Comparison of ENCODE assay signal across 8 mouse cellular contexts in genomic region chr4:47473968-47474729, GRCm38 (mm10). TPM values are rescaled to one million over a fixed set of nuclear protein-coding genes. Genes with fewer than 3 reads are reported as not detected.
A peak's percentile ranks its signal among the peaks of the same experiment; 100 is the strongest.
DNase-seq lines count a peak whose midpoint lies in the region; ATAC-seq and TF ChIP-seq lines count a peak whose summit lies in the region.

TSS of gene Alg2 (minus strand) at chr4:47474333.
TSS of gene Sec61b (plus strand) at chr4:47474658.

- peak; percentile 94 for TF ChIP-seq EP300 in lung, postnatal 0 days (IDR thresholded peaks at IDR 0.05)

- peak; percentile 98 for ATAC-seq in frontal cortex, adult (ENCODE audit: low TSS enrichment)
- ATAC-seq in lung, postnatal 0 days: peak; percentile 99

- H3K4me1 ChIP-seq in hindbrain, embryonic 10.5 days (replicated peaks): peaks cover 25% of the 10 kb centered on the region
- peaks cover 3% of the 10 kb centered on the region; the same call in 1 of the 2 replicates for H3K4me1 ChIP-seq in lung, postnatal 0 days (ENCODE audit: insufficient read depth, low read depth, low read length)

- H3K36me3 ChIP-seq in hindbrain, embryonic 10.5 days: peaks cover 66% of the 10 kb centered on the region
- peaks cover 26% of the 10 kb centered on the region for H3K36me3 ChIP-seq in lung, postnatal 0 days (ENCODE audit: insufficient read depth, low read length)

- TF ChIP-seq CTCF in lung, postnatal 0 days (IDR thresholded peaks at IDR 0.05): no peak; the same call in 1 of the 2 replicates

- H3K4me3 ChIP-seq in hindbrain, embryonic 10.5 days: peak within 1 kb of the TSS; percentile 77
- peak within 1 kb of the TSS; percentile 79 for H3K4me3 ChIP-seq in lung, postnatal 0 days (ENCODE audit: low read depth, low read length)

- WGBS in hindbrain, embryonic 10.5 days: under 1% methylated on average over 58 of the region's 58 CpGs
- under 1% methylated on average over 56 of the region's 58 CpGs for WGBS in lung, postnatal 0 days

- H3K9ac ChIP-seq in lung, postnatal 0 days (replicated peaks; ENCODE audit: low read depth): peak within 1 kb of the TSS; percentile 62

- no peaks in the 10 kb centered on the region for H3K27me3 ChIP-seq in hindbrain, embryonic 10.5 days (ENCODE audit: insufficient read depth, poor library complexity, severe bottlenecking)
- no peaks in the 10 kb centered on the region for H3K27me3 ChIP-seq in lung, postnatal 0 days (replicated peaks; ENCODE audit: insufficient read depth, low read length)

- peak; percentile 97 for DNase-seq in MN1 (ENCODE audit: low spot score)
- DNase-seq in cerebellum, adult 9-10 months: peak; percentile 99
- peak; percentile 97 for DNase-seq in hindbrain, embryonic 10.5 days (ENCODE audit: low spot score)
- DNase-seq in layer of hippocampus, adult 9-11 months: peak; percentile 98
- peak; percentile 100 for DNase-seq in lung, postnatal 0 days (ENCODE audit: low spot score)
- peak; percentile 88 for DNase-seq in ovary, postnatal 14 days (ENCODE audit: low spot score)
- DNase-seq in thymus, postnatal 14 days: peak; percentile 98

- H3K4me2 ChIP-seq in lung, postnatal 0 days (replicated peaks; ENCODE audit: low read depth, low read length): peak within 1 kb of the TSS; percentile 63

- H3K27ac ChIP-seq in hindbrain, embryonic 10.5 days: peak within 1 kb of the TSS; percentile 94
- H3K27ac ChIP-seq in lung, postnatal 0 days (ENCODE audit: low read length): peak within 1 kb of the TSS; percentile 83

- H3K9me3 ChIP-seq in hindbrain, embryonic 10.5 days: peaks cover 10% of the 10 kb centered on the region; the same call in 1 of the 2 replicates
- H3K9me3 ChIP-seq in lung, postnatal 0 days (ENCODE audit: low read length): no peaks in the 10 kb centered on the region

RNA-seq across cellular contexts. Expression of gene Alg2, which starts in this region (rescaled TPM):
- 94.9 and 120 TPM in 2 replicates for polyA plus RNA-seq in hindbrain, embryonic 10.5 days (2016; fragmentation: Nextera tagmentation; extraction: Ambion mirVana)
- 21.2 and 21.9 TPM in 2 replicates for polyA plus RNA-seq in lung, postnatal 0 days (2015; fragmentation: Nextera tagmentation; extraction: Ambion mirVana)

RNA-seq across cellular contexts. Expression of gene Sec61b, which starts in this region (rescaled TPM):
- 378 and 396 TPM in 2 replicates for polyA plus RNA-seq in hindbrain, embryonic 10.5 days (2016; fragmentation: Nextera tagmentation; extraction: Ambion mirVana)
- polyA plus RNA-seq in lung, postnatal 0 days (2015; fragmentation: Nextera tagmentation; extraction: Ambion mirVana): 304 and 337 TPM in 2 replicates

Comparison
In these comparisons a context has a peak if more than half of its experiments do, and no peak if none do; other contexts are left out.
1. Peak in every context shown above with its lines: DNase-seq, ATAC-seq, H3K4me3 ChIP-seq and H3K27ac ChIP-seq.